Mouse (Mus musculus) liver, adult 2 months (tissue): ENCODE measurements around the gene Tll2.

Experiments used
- CTCF ChIP-seq: fragments of 200-500 bp; IDR thresholded peaks from 2 replicates; pipeline ENCODE4 v1.5.1; 2011; ENCODE audit warnings: low read depth, low read length, control low read depth
- POLR2A ChIP-seq: fragments of 200-500 bp; IDR thresholded peaks from 2 replicates; pipeline ENCODE4 v1.6.1; 2011; ENCODE audit warnings: low read length, control low read depth; ENCODE audit not compliant: insufficient read depth; ENCODE audit errors: extremely low read depth

- TF ChIP-seq POLR2A (no peak), CTCF (no peak)
Measured at GRCm38 (mm10) chr19:41154681-41155080, 52.0 kb downstream of the Tll2 start.
